Mouse (Mus musculus) spleen, postnatal 4 days (tissue): Measurements from ENCODE around the gene Tcl1.
A peak's percentile ranks its signal among the peaks of the same experiment; 100 is the strongest.
"Not testable (repeated sequence)": the region's sequence is repeated elsewhere in the genome, so short reads cannot be mapped to it uniquely, and the experiment has no call there.

Experiments
- DNase-seq, 2 experiments: peaks; one replicate each; pipeline ENCODE4 v3.0.0; 2022; ENCODE audit warnings: low spot score in 2 of 2

Tcl1 gene

GRCm38 (mm10) chr12:105181040-105181644, 41.5 kb downstream of the Tcl1 start:
- DNase-seq = not testable (repeated sequence)

DNA sequence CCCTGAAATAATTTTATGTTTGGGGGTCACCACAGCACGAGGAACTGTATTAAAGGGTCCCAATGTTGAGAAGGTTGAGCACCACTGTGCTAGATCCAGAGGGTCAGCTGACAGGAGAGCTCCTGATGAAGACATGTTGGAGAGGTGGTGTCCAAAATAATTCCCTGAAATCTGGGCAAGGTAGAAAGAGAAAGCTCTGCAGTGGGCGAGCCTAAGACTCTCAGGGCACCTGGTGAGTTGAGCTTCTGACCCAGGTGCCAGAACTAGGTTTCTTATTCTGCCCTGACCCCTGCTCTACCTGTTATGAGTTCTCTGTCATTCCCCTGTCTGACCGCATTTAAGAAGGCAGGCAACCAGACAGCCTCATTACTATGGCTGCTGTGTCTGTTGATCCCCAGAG, 46.5 kb downstream of the Tcl1 start, which contains the start of gene Tcl1b5:
Gene Tcl1b5 (plus strand): TSS at position 301 of the 400 bp plus-strand sequence.
- not testable (repeated sequence) for DNase-seq

- DNase-seq = peak; percentile 61 to 85
These were observed 48.3 kb downstream of the Tcl1 start for GRCm38 (mm10) chr12:105174318-105174717.

DNA sequence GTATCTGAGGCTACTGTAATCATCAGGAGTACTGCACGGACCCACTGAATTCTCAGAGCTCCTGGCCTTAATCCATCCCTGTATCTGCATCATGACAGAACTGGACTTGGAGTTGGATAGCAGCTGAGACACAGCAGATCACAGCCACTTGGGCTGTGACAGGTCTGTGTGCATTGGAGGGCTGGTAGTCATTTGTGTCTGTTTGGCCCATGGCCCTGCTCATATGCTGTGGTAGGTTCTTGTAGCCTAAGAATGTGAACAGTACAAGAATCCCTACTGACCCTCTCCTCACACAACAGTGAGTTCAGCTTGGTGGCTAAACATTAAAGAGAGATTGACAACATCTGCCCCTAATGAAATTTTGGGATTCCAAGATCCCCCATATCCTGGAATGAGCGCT, 49.2 kb downstream of the Tcl1 start:
- no peak for DNase-seq
